Mouse (Mus musculus): ENCODE measurements around the gene Tcf3. TPM values are rescaled to one million over a fixed set of nuclear protein-coding genes. Genes with fewer than 3 reads are reported as not detected.

The Tcf3 gene
- total and polyA plus RNA-seq, 3 experiments = 125 to 258 TPM; not detected in 1

DNA sequence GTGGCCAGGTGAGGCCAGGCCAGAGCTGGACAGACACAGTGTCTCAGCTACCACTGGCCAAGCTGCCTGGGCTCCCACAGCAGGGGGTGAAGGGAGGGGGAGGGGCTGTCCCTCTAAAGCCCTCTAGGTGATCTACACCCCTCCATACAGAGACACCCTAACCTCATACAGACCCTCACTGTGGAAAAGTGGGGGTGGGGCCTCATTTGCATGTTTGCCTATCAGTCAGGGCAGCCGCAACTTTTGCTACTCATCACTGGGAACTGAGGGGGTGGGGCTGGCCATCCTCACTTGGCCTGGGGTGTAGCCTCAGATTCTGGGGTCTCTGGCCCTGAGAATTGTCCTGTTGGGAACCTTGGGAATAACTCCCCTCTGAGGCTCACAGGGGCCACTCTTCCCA, 11.6 kb upstream of the Tcf3 start:
- DNase-seq (ENCODE audit: low read depth, low spot score) = no peak
- peaks cover 6 to 19% of the 10 kb centered on the region in 2 experiments for H3K4me1 ChIP-seq (ENCODE audit: control insufficient read depth in 1 of 2, insufficient read depth in 2 of 2, low read length in 2 of 2)
- no peaks in the 10 kb centered on the region; a peak in 2 of 4 replicates for H3K36me3 ChIP-seq (ENCODE audit: control insufficient read depth in 1 of 2, insufficient read depth in 2 of 2, low read length in 2 of 2)
- H3K79me2 ChIP-seq (ENCODE audit: control insufficient read depth, insufficient read depth, low read length, poor library complexity) = no peaks in the 10 kb centered on the region
- H3K27me3 ChIP-seq (ENCODE audit: control insufficient read depth in 1 of 2, insufficient read depth in 2 of 2, low read length in 2 of 2) = no peaks in the 10 kb centered on the region
- H3K27ac ChIP-seq (ENCODE audit: control insufficient read depth, low read depth, low read length) = no peak overlapping the region
- no peaks in the 10 kb centered on the region for H3K9me3 ChIP-seq (replicated peaks; ENCODE audit: insufficient read depth, low read length)
- no peak overlapping the region for H3K4me3 ChIP-seq (ENCODE audit: control insufficient read depth in 1 of 2, insufficient read depth in 1 of 2, low read depth in 2 of 2, low read length in 2 of 2)
- no peak for TF ChIP-seq POLR2AphosphoS5 (IDR thresholded peaks at IDR 0.05; ENCODE audit: borderline replicate concordance, low read depth, low read length)
- H3K9ac ChIP-seq (ENCODE audit: control insufficient read depth, low read depth, low read length, poor library complexity, severe bottlenecking) = no peak overlapping the region

DNA sequence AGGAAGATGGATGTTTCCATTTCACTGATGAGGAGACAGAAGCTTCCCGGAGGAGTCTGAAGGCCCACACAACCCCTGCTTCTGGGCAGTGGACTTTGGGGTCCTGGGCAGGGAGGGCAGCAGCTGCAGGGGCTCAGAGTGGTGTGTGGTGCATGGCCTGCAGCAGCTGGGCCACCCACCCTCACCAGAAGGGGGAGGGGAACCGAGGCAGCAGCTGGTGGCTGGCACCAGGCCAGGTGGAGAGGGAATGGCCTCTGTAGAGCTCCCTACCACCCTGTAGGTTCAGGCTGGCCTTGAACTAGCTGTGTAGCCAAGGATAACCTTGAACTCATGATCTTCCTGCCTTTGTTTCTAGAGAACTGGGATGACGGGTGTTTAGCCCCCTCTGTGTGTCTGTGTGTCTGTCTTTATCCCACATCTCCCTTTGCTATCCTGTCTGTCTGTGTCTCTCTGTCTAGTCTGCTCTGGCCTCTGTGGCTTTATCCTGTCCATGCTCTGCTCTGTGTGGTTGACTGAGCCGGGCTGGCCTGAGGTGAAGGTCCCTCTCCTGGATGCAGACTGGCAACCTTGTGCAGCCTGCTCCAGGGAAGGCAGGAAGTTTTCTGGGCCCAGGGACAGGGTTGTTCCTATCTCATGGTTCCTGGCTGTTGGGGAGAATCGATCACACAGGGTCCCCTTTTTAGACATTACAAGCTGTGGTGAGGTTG, 11.0 kb upstream of the Tcf3 start:
- no peak overlapping the region for H3K9ac ChIP-seq (ENCODE audit: control insufficient read depth, low read depth, low read length, poor library complexity, severe bottlenecking)
- no peaks in the 10 kb centered on the region for H3K79me2 ChIP-seq (ENCODE audit: control insufficient read depth, insufficient read depth, low read length, poor library complexity)
- no peak overlapping the region for H3K4me3 ChIP-seq (ENCODE audit: control insufficient read depth in 1 of 2, insufficient read depth in 1 of 2, low read depth in 2 of 2, low read length in 2 of 2)
- no peak overlapping the region for H3K27ac ChIP-seq (ENCODE audit: control insufficient read depth, low read depth, low read length)
- H3K4me1 ChIP-seq (ENCODE audit: control insufficient read depth in 1 of 2, insufficient read depth in 2 of 2, low read length in 2 of 2) = peaks cover 6 to 19% of the 10 kb centered on the region in 2 experiments
- no peaks in the 10 kb centered on the region for H3K9me3 ChIP-seq (replicated peaks; ENCODE audit: insufficient read depth, low read length)
- TF ChIP-seq ETS1 (IDR thresholded peaks at IDR 0.05; ENCODE audit: low read depth, low read length) = 0 out of 2 replicates have a peak, but pooled peaks have one; percentile 8
- TF ChIP-seq MAFK (IDR thresholded peaks at IDR 0.05; ENCODE audit: borderline replicate concordance, low read depth, low read length) = no peak
- peak; percentile 17 for DNase-seq (ENCODE audit: low read depth, low spot score)
- no peaks in the 10 kb centered on the region; a peak in 2 of 4 replicates for H3K36me3 ChIP-seq (ENCODE audit: control insufficient read depth in 1 of 2, insufficient read depth in 2 of 2, low read length in 2 of 2)
- no peaks in the 10 kb centered on the region for H3K27me3 ChIP-seq (ENCODE audit: control insufficient read depth in 1 of 2, insufficient read depth in 2 of 2, low read length in 2 of 2)

DNA sequence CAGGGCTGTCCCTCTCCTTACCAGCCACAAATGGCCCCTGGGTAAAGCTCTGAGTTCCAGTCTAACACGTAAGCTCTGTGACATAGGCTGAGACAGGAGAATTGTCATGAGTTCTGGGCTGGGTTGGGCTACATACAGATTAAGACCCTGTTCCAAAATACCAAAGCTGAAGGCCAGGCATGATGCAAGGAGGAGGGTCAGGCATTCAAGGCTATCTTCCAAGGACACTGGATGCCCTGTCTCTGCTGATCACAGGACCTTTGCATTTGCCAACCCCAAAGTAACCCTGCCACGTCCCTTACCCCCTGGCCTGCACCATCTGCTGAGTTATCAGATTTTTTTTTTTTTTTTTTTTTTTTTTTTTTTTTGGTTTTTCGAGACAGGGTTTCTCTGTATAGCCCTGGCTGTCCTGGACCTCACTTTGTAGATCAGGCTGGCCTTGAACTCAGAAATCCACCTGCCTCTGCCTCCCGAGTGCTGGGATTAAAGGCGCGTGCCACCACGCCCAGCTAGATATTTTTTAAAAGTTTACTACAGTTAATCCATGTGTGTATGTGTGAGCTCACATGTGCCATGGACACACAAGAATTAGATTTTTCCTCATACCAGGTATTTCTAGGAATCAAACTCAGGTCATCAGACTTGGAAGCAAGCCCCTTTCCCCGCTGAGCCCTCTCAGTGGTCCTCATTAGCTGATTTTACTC, 10.3 kb upstream of the Tcf3 start:
- H3K27me3 ChIP-seq (ENCODE audit: control insufficient read depth in 1 of 2, insufficient read depth in 2 of 2, low read length in 2 of 2) = no peaks in the 10 kb centered on the region
- H3K4me1 ChIP-seq (ENCODE audit: control insufficient read depth in 1 of 2, insufficient read depth in 2 of 2, low read length in 2 of 2) = peaks cover 6 to 19% of the 10 kb centered on the region in 2 experiments
- H3K9me3 ChIP-seq (replicated peaks; ENCODE audit: insufficient read depth, low read length) = no peaks in the 10 kb centered on the region
- no peaks in the 10 kb centered on the region; a peak in 2 of 4 replicates for H3K36me3 ChIP-seq (ENCODE audit: control insufficient read depth in 1 of 2, insufficient read depth in 2 of 2, low read length in 2 of 2)
- no peak overlapping the region for H3K4me3 ChIP-seq (ENCODE audit: control insufficient read depth in 1 of 2, insufficient read depth in 1 of 2, low read depth in 2 of 2, low read length in 2 of 2)
- no peak for DNase-seq (ENCODE audit: low read depth, low spot score)
- H3K79me2 ChIP-seq (ENCODE audit: control insufficient read depth, insufficient read depth, low read length, poor library complexity) = no peaks in the 10 kb centered on the region
- TF ChIP-seq MAZ (IDR thresholded peaks at IDR 0.05; ENCODE audit: low read depth, low read length) = no peak
- TF ChIP-seq ZNF384 (IDR thresholded peaks at IDR 0.05; ENCODE audit: low read depth, low read length) = peak; percentile 78
- no peak overlapping the region for H3K9ac ChIP-seq (ENCODE audit: control insufficient read depth, low read depth, low read length, poor library complexity, severe bottlenecking)
- no peak overlapping the region for H3K27ac ChIP-seq (ENCODE audit: control insufficient read depth, low read depth, low read length)

DNA sequence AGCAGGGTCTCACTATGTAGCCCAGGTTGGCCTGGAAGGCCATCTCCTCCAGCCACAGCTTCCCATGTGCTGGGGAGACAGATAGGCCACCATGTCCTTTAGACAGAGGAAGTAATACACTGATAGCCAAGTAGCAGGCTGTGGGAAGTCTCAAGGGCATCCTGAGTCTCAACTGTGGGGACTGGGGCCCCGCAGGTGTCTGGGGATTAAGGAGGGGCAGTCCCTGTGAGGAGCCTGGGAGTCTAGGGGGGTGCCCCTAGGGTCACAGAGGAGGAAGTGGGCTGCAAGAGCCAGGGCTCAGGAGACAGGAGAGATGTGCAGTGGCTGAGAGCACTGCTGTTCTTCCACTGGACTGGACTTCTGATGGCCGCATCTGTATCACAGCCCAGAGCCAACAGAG, 9.5 kb upstream of the Tcf3 start:
- no peaks in the 10 kb centered on the region for H3K27me3 ChIP-seq (ENCODE audit: control insufficient read depth in 1 of 2, insufficient read depth in 2 of 2, low read length in 2 of 2)
- DNase-seq (ENCODE audit: low read depth, low spot score) = peak; percentile 38
- H3K36me3 ChIP-seq (ENCODE audit: control insufficient read depth in 1 of 2, insufficient read depth in 2 of 2, low read length in 2 of 2) = no peaks in the 10 kb centered on the region; a peak in 2 of 4 replicates
- TF ChIP-seq ELF1 (IDR thresholded peaks at IDR 0.05; ENCODE audit: low read depth, low read length) (no peak), POLR2AphosphoS5 (IDR thresholded peaks at IDR 0.05; ENCODE audit: borderline replicate concordance, low read depth, low read length) (no peak), HCFC1 (IDR thresholded peaks at IDR 0.05; ENCODE audit: low read depth, low read length) (no peak), EP300 (IDR thresholded peaks at IDR 0.05; ENCODE audit: low read depth in 1 of 2, low read length in 2 of 2) (0 out of 4 replicates have a peak, but pooled peaks have one; percentile 11 to 13), GATA1 (IDR thresholded peaks at IDR 0.05; ENCODE audit: low read depth, low read length) (0 out of 2 replicates have a peak, but pooled peaks have one; percentile 6)
- no peak overlapping the region for H3K4me3 ChIP-seq (ENCODE audit: control insufficient read depth in 1 of 2, insufficient read depth in 1 of 2, low read depth in 2 of 2, low read length in 2 of 2)
- H3K4me1 ChIP-seq (ENCODE audit: control insufficient read depth in 1 of 2, insufficient read depth in 2 of 2, low read length in 2 of 2) = peaks cover 6 to 19% of the 10 kb centered on the region in 2 experiments
- no peaks in the 10 kb centered on the region for H3K9me3 ChIP-seq (replicated peaks; ENCODE audit: insufficient read depth, low read length)
- no peaks in the 10 kb centered on the region for H3K79me2 ChIP-seq (ENCODE audit: control insufficient read depth, insufficient read depth, low read length, poor library complexity)
- H3K9ac ChIP-seq (ENCODE audit: control insufficient read depth, low read depth, low read length, poor library complexity, severe bottlenecking) = no peak overlapping the region
- H3K27ac ChIP-seq (ENCODE audit: control insufficient read depth, low read depth, low read length) = no peak overlapping the region
